8 mouse cellular contexts compared by ENCODE assay signal in genomic region chr2:172848193-172848592, GRCm38 (mm10).
A peak's percentile ranks its signal among the peaks of the same experiment; 100 is the strongest.
DNase-seq lines count a peak whose midpoint lies in the region; ATAC-seq and TF ChIP-seq lines count a peak whose summit lies in the region.

No protein-coding gene starts in this region.

- peak; percentile 18 for DNase-seq in lung, postnatal 0 days (ENCODE audit: low spot score)
- DNase-seq in lung, postnatal 10 days, result no peak
- peak; percentile 43 for DNase-seq in T-cell, adult 2 months (ENCODE audit: low spot score)
- DNase-seq in natural killer cell, adult 2 months (ENCODE audit: low spot score in 2 of 2), result peak; percentile 12 to 28
- DNase-seq in gastrocnemius, adult 8-10 months (ENCODE audit: low spot score in 2 of 2), result no peak

- no peak for TF ChIP-seq EP300 in lung, postnatal 0 days (IDR thresholded peaks at IDR 0.05)

- no peaks in the 10 kb centered on the region for H3K9me3 ChIP-seq in lung, postnatal 0 days (ENCODE audit: low read length)
- no peaks in the 10 kb centered on the region for H3K9me3 ChIP-seq in embryonic facial prominence, embryonic 12.5 days
- no peaks in the 10 kb centered on the region for H3K9me3 ChIP-seq in heart, embryonic 11.5 days (replicated peaks; ENCODE audit: control insufficient read depth, low read length)
- no peaks in the 10 kb centered on the region for H3K9me3 ChIP-seq in intestine, embryonic 15.5 days

- ATAC-seq in lung, postnatal 0 days, result no peak
- ATAC-seq in embryonic facial prominence, embryonic 12.5 days (ENCODE audit: insufficient number of reproducible peaks, insufficient read depth, low FRiP score, low TSS enrichment), result no peak
- no peak for ATAC-seq in heart, embryonic 11.5 days (replicated peaks; ENCODE audit: insufficient number of reproducible peaks, low FRiP score, low TSS enrichment)
- ATAC-seq in intestine, embryonic 15.5 days, result no peak

- no peak overlapping the region for H3K4me2 ChIP-seq in lung, postnatal 0 days (replicated peaks; ENCODE audit: low read depth, low read length)
- H3K4me2 ChIP-seq in embryonic facial prominence, embryonic 12.5 days (replicated peaks), result peak overlapping the region; percentile 31; the same call in 1 of the 2 replicates
- H3K4me2 ChIP-seq in heart, embryonic 11.5 days, result no peak overlapping the region
- no peak overlapping the region for H3K4me2 ChIP-seq in intestine, embryonic 15.5 days (replicated peaks)

- H3K36me3 ChIP-seq in lung, postnatal 0 days (ENCODE audit: insufficient read depth, low read length), result no peaks in the 10 kb centered on the region
- no peaks in the 10 kb centered on the region for H3K36me3 ChIP-seq in embryonic facial prominence, embryonic 12.5 days
- H3K36me3 ChIP-seq in heart, embryonic 11.5 days (ENCODE audit: control insufficient read depth, insufficient read depth, low read length), result no peaks in the 10 kb centered on the region
- H3K36me3 ChIP-seq in intestine, embryonic 15.5 days, result no peaks in the 10 kb centered on the region

- no peaks in the 10 kb centered on the region for H3K4me1 ChIP-seq in lung, postnatal 0 days (ENCODE audit: insufficient read depth, low read depth, low read length)
- H3K4me1 ChIP-seq in embryonic facial prominence, embryonic 12.5 days, result peaks cover 68% of the 10 kb centered on the region
- H3K4me1 ChIP-seq in heart, embryonic 11.5 days (ENCODE audit: control insufficient read depth, insufficient read depth, low read length), result peaks cover 29% of the 10 kb centered on the region
- H3K4me1 ChIP-seq in intestine, embryonic 15.5 days (replicated peaks), result peaks cover 25% of the 10 kb centered on the region

- H3K27ac ChIP-seq in lung, postnatal 0 days (ENCODE audit: low read length), result no peak overlapping the region
- H3K27ac ChIP-seq in embryonic facial prominence, embryonic 12.5 days, result peak overlapping the region; percentile 74
- H3K27ac ChIP-seq in heart, embryonic 11.5 days (ENCODE audit: low read depth, low read length), result no peak overlapping the region
- no peak overlapping the region for H3K27ac ChIP-seq in intestine, embryonic 15.5 days

- no peak overlapping the region for H3K4me3 ChIP-seq in lung, postnatal 0 days (ENCODE audit: low read depth, low read length)
- H3K4me3 ChIP-seq in embryonic facial prominence, embryonic 12.5 days, result no peak overlapping the region
- no peak overlapping the region for H3K4me3 ChIP-seq in heart, embryonic 11.5 days (ENCODE audit: low read depth, low read length)
- no peak overlapping the region for H3K4me3 ChIP-seq in intestine, embryonic 15.5 days (replicated peaks)

- 61% methylated on average over 6 of the region's 6 CpGs for WGBS in lung, postnatal 0 days
- 55% methylated on average over 6 of the region's 6 CpGs for WGBS in embryonic facial prominence, embryonic 12.5 days
- 72% methylated on average over 6 of the region's 6 CpGs for WGBS in heart, embryonic 11.5 days (ENCODE audit: insufficient replicate concordance)
- WGBS in intestine, embryonic 15.5 days, result 63% methylated on average over 6 of the region's 6 CpGs

- TF ChIP-seq CTCF in lung, postnatal 0 days (IDR thresholded peaks at IDR 0.05), result peak; percentile 65

- H3K9ac ChIP-seq in lung, postnatal 0 days (replicated peaks; ENCODE audit: low read depth), result no peak overlapping the region
- H3K9ac ChIP-seq in embryonic facial prominence, embryonic 12.5 days, result no peak overlapping the region
- H3K9ac ChIP-seq in heart, embryonic 11.5 days (ENCODE audit: low read depth, low read length), result no peak overlapping the region
- no peak overlapping the region for H3K9ac ChIP-seq in intestine, embryonic 15.5 days

- H3K27me3 ChIP-seq in lung, postnatal 0 days (replicated peaks; ENCODE audit: insufficient read depth, low read length), result no peaks in the 10 kb centered on the region
- H3K27me3 ChIP-seq in embryonic facial prominence, embryonic 12.5 days, result no peaks in the 10 kb centered on the region
- H3K27me3 ChIP-seq in heart, embryonic 11.5 days (ENCODE audit: control insufficient read depth, insufficient read depth, low read length), result no peaks in the 10 kb centered on the region
- H3K27me3 ChIP-seq in intestine, embryonic 15.5 days (replicated peaks), result no peaks in the 10 kb centered on the region

Comparison
In these comparisons a context has a peak if more than half of its experiments do, and no peak if none do; other contexts are left out.
1. DNase-seq: peak in lung, postnatal 0 days (single experiment), T-cell, adult 2 months (single experiment) and natural killer cell, adult 2 months (2 of 2); none in lung, postnatal 10 days (single experiment) and gastrocnemius, adult 8-10 months (0 of 2).